Mouse (Mus musculus): Measurements from ENCODE around the gene Lcn8.

DNA sequence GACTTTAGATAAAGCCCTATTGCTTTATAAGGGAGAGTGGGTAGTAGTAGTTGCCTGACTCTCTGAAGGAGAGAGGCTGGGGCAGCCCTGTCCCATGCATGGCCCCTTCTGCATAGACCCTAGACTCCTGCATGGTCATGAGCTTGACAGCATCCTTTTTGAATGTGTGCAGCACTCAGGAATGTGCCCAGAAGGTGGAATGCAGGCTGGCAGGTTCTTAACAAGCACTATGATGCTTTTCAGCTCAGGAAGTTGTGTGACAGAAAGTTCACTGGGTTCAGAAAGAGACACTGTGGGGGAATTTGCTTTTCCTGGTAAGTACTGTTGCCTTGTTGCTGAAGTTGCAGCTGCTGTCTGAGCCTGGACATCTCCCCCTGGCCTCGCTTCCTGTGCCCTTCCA is 1.6 kb downstream of the Lcn8 start:
- TF ChIP-seq TCF12 (IDR thresholded peaks at IDR 0.05; ENCODE audit: insufficient read depth, poor library complexity, severe bottlenecking) = no peak
- no peak for TF ChIP-seq POLR2A (IDR thresholded peaks at IDR 0.05; ENCODE audit: insufficient read length, low read depth)
- TF ChIP-seq USF1 (IDR thresholded peaks at IDR 0.05; ENCODE audit: low read depth) = no peak
- no peak for TF ChIP-seq MYOD1 (IDR thresholded peaks at IDR 0.05; ENCODE audit: control insufficient read depth in 1 of 3, insufficient read length in 2 of 3, low read depth in 2 of 3)
